ENCODE assay signal across 11 mouse cellular contexts in the genomic region with DNA sequence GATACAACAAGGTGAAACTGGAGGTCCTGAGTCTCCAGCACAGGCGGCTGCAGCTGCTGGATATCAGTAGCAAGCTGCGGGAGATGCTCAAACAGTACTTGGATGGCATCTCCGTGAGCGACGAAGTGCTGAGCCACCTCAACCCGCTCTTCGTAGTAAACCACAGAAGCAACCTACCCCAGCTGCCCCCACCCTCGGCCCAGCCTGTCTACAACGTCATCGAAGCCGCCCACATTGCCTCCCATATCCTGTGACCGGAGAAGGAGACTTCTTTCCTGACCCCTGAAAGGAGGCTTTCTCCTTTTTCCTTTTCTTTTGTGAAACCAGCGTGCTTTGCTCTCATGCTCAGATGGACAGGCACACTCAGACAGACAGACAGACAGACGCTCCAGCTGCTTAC. TPM values are rescaled to one million over a fixed set of nuclear protein-coding genes. Genes with fewer than 3 reads are reported as not detected.
A peak's percentile ranks its signal among the peaks of the same experiment; 100 is the strongest.
DNase-seq lines count a peak whose midpoint lies in the region; ATAC-seq and TF ChIP-seq lines count a peak whose summit lies in the region.
"Had no signal": no experiment of that assay in that cellular context is flagged by ENCODE, and none has a peak within 500 bp of the region (broad histone marks: within the 10 kb centered on the region; RNA-seq: fewer than 3 reads in every experiment).

No protein-coding gene starts in this region.

- no peak overlapping the region for H3K9ac ChIP-seq in forebrain, embryonic 16.5 days (replicated peaks; ENCODE audit: low read depth, low read length)
- no peak overlapping the region for H3K9ac ChIP-seq in lung, postnatal 0 days (replicated peaks; ENCODE audit: low read depth)
- H3K9ac ChIP-seq: hindbrain, embryonic 13.5 days had no signal

- no peak for TF ChIP-seq EP300 in lung, postnatal 0 days (IDR thresholded peaks at IDR 0.05)

- H3K4me3 ChIP-seq in forebrain, embryonic 16.5 days (replicated peaks; ENCODE audit: low read length): no peak overlapping the region
- H3K4me3 ChIP-seq in forebrain, embryonic 10.5 days: no peak overlapping the region
- H3K4me3 ChIP-seq in lung, postnatal 0 days (ENCODE audit: low read depth, low read length): no peak overlapping the region
- H3K4me3 ChIP-seq: hindbrain, embryonic 13.5 days had no signal

- no peak overlapping the region for H3K27ac ChIP-seq in forebrain, embryonic 16.5 days (ENCODE audit: low read length)
- no peak overlapping the region for H3K27ac ChIP-seq in forebrain, embryonic 10.5 days
- no peak overlapping the region for H3K27ac ChIP-seq in lung, postnatal 0 days (ENCODE audit: low read length)
- H3K27ac ChIP-seq: hindbrain, embryonic 13.5 days; macrophage had no signal

- no peaks in the 10 kb centered on the region for H3K36me3 ChIP-seq in forebrain, embryonic 16.5 days (ENCODE audit: control insufficient read depth, insufficient read depth)
- no peaks in the 10 kb centered on the region for H3K36me3 ChIP-seq in forebrain, embryonic 10.5 days (replicated peaks)
- no peaks in the 10 kb centered on the region for H3K36me3 ChIP-seq in lung, postnatal 0 days (ENCODE audit: insufficient read depth, low read length)
- H3K36me3 ChIP-seq: hindbrain, embryonic 13.5 days had no signal

- no peak for DNase-seq in forebrain, embryonic 10.5 days (ENCODE audit: extremely low spot score, low spot score)
- DNase-seq in lung, postnatal 0 days (ENCODE audit: low spot score): peak; percentile 37
- no peak for DNase-seq in lung, postnatal 14 days
- DNase-seq in liver: peak; percentile 24
- no peak for DNase-seq in left cerebral cortex, postnatal 25 days (ENCODE audit: low spot score in 2 of 2)
- no peak for DNase-seq in testis, postnatal 14 days (ENCODE audit: low spot score)
- DNase-seq: cerebellum, adult 11 months had no signal

- H3K4me2 ChIP-seq in forebrain, embryonic 16.5 days (ENCODE audit: low read length): peak overlapping the region; percentile 26; the same call in 1 of the 2 replicates
- H3K4me2 ChIP-seq in lung, postnatal 0 days (replicated peaks; ENCODE audit: low read depth, low read length): no peak overlapping the region
- H3K4me2 ChIP-seq: hindbrain, embryonic 13.5 days had no signal

- WGBS in forebrain, embryonic 16.5 days: 61% methylated on average over 14 of the region's 14 CpGs
- WGBS in forebrain, embryonic 10.5 days: 77% methylated on average over 14 of the region's 14 CpGs
- 39% methylated on average over 14 of the region's 14 CpGs for WGBS in lung, postnatal 0 days

- ATAC-seq in forebrain, embryonic 16.5 days: no peak
- ATAC-seq in lung, postnatal 0 days: 0 out of 2 replicates have a peak, but pooled peaks have one; percentile 41
- no peak for ATAC-seq in erythroblast, adult 5-6 weeks (replicated peaks; ENCODE audit: low FRiP score, poor library complexity, severe bottlenecking)

- H3K4me1 ChIP-seq in forebrain, embryonic 16.5 days (replicated peaks; ENCODE audit: control insufficient read depth, insufficient read depth, low read length): peaks cover 30% of the 10 kb centered on the region
- H3K4me1 ChIP-seq in forebrain, embryonic 10.5 days: peaks cover 48% of the 10 kb centered on the region
- peaks cover 12% of the 10 kb centered on the region for H3K4me1 ChIP-seq in lung, postnatal 0 days (ENCODE audit: insufficient read depth, low read depth, low read length)

- no peak for TF ChIP-seq CTCF in lung, postnatal 0 days (IDR thresholded peaks at IDR 0.05)

- H3K27me3 ChIP-seq in forebrain, embryonic 16.5 days (replicated peaks; ENCODE audit: control insufficient read depth, insufficient read depth, low read length): peaks cover 6% of the 10 kb centered on the region
- peaks cover 70% of the 10 kb centered on the region for H3K27me3 ChIP-seq in forebrain, embryonic 10.5 days (ENCODE audit: poor library complexity, severe bottlenecking)
- H3K27me3 ChIP-seq in lung, postnatal 0 days (replicated peaks; ENCODE audit: insufficient read depth, low read length): no peaks in the 10 kb centered on the region

- no peaks in the 10 kb centered on the region for H3K9me3 ChIP-seq in forebrain, embryonic 16.5 days (ENCODE audit: control insufficient read depth, low read length)
- H3K9me3 ChIP-seq in forebrain, embryonic 10.5 days: no peaks in the 10 kb centered on the region
- no peaks in the 10 kb centered on the region for H3K9me3 ChIP-seq in lung, postnatal 0 days (ENCODE audit: low read length)
- H3K9me3 ChIP-seq: hindbrain, embryonic 13.5 days had no signal

- intact Hi-C loops in left cerebral cortex, postnatal 25 days (cut with DNase I): no loop called here

RNA-seq across cellular contexts. Expression of a gene that starts 5.1 kb away (rescaled TPM):
- 3.7 and 5.7 TPM in 2 replicates for polyA plus RNA-seq in forebrain, embryonic 16.5 days (2015; fragmentation: Nextera tagmentation; extraction: Ambion mirVana)
- 16.7 and 17.1 TPM in 2 replicates for polyA plus RNA-seq in forebrain, embryonic 10.5 days (2016; fragmentation: Nextera tagmentation; extraction: Ambion mirVana)
- polyA plus RNA-seq in lung, postnatal 0 days (2015; fragmentation: Nextera tagmentation; extraction: Ambion mirVana): 45.2 and 45.5 TPM in 2 replicates
- 1 to 10 TPM; 1.4 to 2.3 TPM for total RNA-seq in left cerebral cortex, postnatal 25 days (2021)
- total RNA-seq in erythroblast, adult 5-6 weeks (2015; ENCODE audit: low replicate concordance): 1.2 TPM in 1 of 2 replicates, not detected in the other
- total RNA-seq in erythroblast, adult 5-6 weeks (2017; ENCODE audit: low replicate concordance): 0.84 and 1.0 TPM in 2 replicates

RNA-seq across cellular contexts. Expression of a gene that starts 14.8 kb away (rescaled TPM):
- polyA plus RNA-seq in forebrain, embryonic 16.5 days (2015; fragmentation: Nextera tagmentation; extraction: Ambion mirVana): 2.9 and 4.2 TPM in 2 replicates
- 0.86 and 0.90 TPM in 2 replicates for polyA plus RNA-seq in forebrain, embryonic 10.5 days (2016; fragmentation: Nextera tagmentation; extraction: Ambion mirVana)
- polyA plus RNA-seq in lung, postnatal 0 days (2015; fragmentation: Nextera tagmentation; extraction: Ambion mirVana): 3.7 and 5.1 TPM in 2 replicates
- total RNA-seq in left cerebral cortex, postnatal 25 days (2021): 10 to 100 TPM in 1 of 2 experiments, 1 to 10 TPM in 1; 9.8 to 11.4 TPM
- not detected in 2 replicates for total RNA-seq in erythroblast, adult 5-6 weeks (2015; ENCODE audit: low replicate concordance)
- total RNA-seq in erythroblast, adult 5-6 weeks (2017; ENCODE audit: low replicate concordance): not detected in 2 replicates

RNA-seq across cellular contexts. Expression of a gene that starts 40.2 kb away (rescaled TPM):
- polyA plus RNA-seq in forebrain, embryonic 16.5 days (2015; fragmentation: Nextera tagmentation; extraction: Ambion mirVana): 82.6 and 99.9 TPM in 2 replicates
- polyA plus RNA-seq in forebrain, embryonic 10.5 days (2016; fragmentation: Nextera tagmentation; extraction: Ambion mirVana): 42.1 and 42.5 TPM in 2 replicates
- polyA plus RNA-seq in lung, postnatal 0 days (2015; fragmentation: Nextera tagmentation; extraction: Ambion mirVana): 47.1 and 56.0 TPM in 2 replicates
- total RNA-seq in left cerebral cortex, postnatal 25 days (2021): 100 to 1,000 TPM; 767 to 776 TPM
- 7.1 and 8.4 TPM in 2 replicates for total RNA-seq in erythroblast, adult 5-6 weeks (2015; ENCODE audit: low replicate concordance)
- 4.6 and 8.1 TPM in 2 replicates for total RNA-seq in erythroblast, adult 5-6 weeks (2017; ENCODE audit: low replicate concordance)

RNA-seq across cellular contexts. Expression of a gene that starts 45.6 kb away (rescaled TPM):
- 15.5 and 16.4 TPM in 2 replicates for polyA plus RNA-seq in forebrain, embryonic 16.5 days (2015; fragmentation: Nextera tagmentation; extraction: Ambion mirVana)
- 1.8 and 2.2 TPM in 2 replicates for polyA plus RNA-seq in forebrain, embryonic 10.5 days (2016; fragmentation: Nextera tagmentation; extraction: Ambion mirVana)
- polyA plus RNA-seq in lung, postnatal 0 days (2015; fragmentation: Nextera tagmentation; extraction: Ambion mirVana): 3.1 and 3.9 TPM in 2 replicates
- 10 to 100 TPM; 31.8 to 36.8 TPM for total RNA-seq in left cerebral cortex, postnatal 25 days (2021)
- 4.4 TPM in 1 of 2 replicates, not detected in the other for total RNA-seq in erythroblast, adult 5-6 weeks (2015; ENCODE audit: low replicate concordance)
- total RNA-seq in erythroblast, adult 5-6 weeks (2017; ENCODE audit: low replicate concordance): 0.42 and 2.2 TPM in 2 replicates

RNA-seq across cellular contexts. Expression of a gene that starts 55.1 kb away (rescaled TPM):
- polyA plus RNA-seq in forebrain, embryonic 16.5 days (2015; fragmentation: Nextera tagmentation; extraction: Ambion mirVana): not detected in 2 replicates
- polyA plus RNA-seq in forebrain, embryonic 10.5 days (2016; fragmentation: Nextera tagmentation; extraction: Ambion mirVana): 0.12 and 0.33 TPM in 2 replicates
- polyA plus RNA-seq in lung, postnatal 0 days (2015; fragmentation: Nextera tagmentation; extraction: Ambion mirVana): 0.13 and 0.14 TPM in 2 replicates
- under 1 TPM; 0.37 to 0.62 TPM for total RNA-seq in left cerebral cortex, postnatal 25 days (2021)
- total RNA-seq in erythroblast, adult 5-6 weeks (2015; ENCODE audit: low replicate concordance): 1.0 TPM in 1 of 2 replicates, not detected in the other
- total RNA-seq in erythroblast, adult 5-6 weeks (2017; ENCODE audit: low replicate concordance): not detected in 2 replicates
- polyA plus RNA-seq: macrophage had no signal

Comparison
In these comparisons a context has a peak if more than half of its experiments do, and no peak if none do; other contexts are left out.
1. DNase-seq: peak in lung, postnatal 0 days (single experiment) and liver (single experiment); none in forebrain, embryonic 10.5 days (single experiment), lung, postnatal 14 days (single experiment), left cerebral cortex, postnatal 25 days (0 of 2) and testis, postnatal 14 days (single experiment).